Mouse (Mus musculus): ENCODE data around the gene Cox4i1. TPM values are rescaled to one million over a fixed set of nuclear protein-coding genes. Genes with fewer than 3 reads are reported as not detected.

The Cox4i1 gene
- polyA plus RNA-seq, 1 experiment: 1,270 TPM

- H3K79me2 ChIP-seq (ENCODE audit: control insufficient read depth, insufficient read depth): no peaks in the 10 kb centered on the region
- no peak for TF ChIP-seq USF1 (IDR thresholded peaks at IDR 0.05; ENCODE audit: low read depth)
- no peak for TF ChIP-seq MYOD1 (IDR thresholded peaks at IDR 0.05; ENCODE audit: control insufficient read depth, insufficient read length, low read depth)
- no peak for TF ChIP-seq MYOG (IDR thresholded peaks at IDR 0.05; ENCODE audit: control insufficient read depth, extremely low read depth, insufficient read length)
- TF ChIP-seq CTCF (IDR thresholded peaks at IDR 0.05; ENCODE audit: control insufficient read depth, insufficient read depth, insufficient read length): no peak
- TF ChIP-seq CEBPB (IDR thresholded peaks at IDR 0.05; ENCODE audit: low read depth): no peak
- no peak for TF ChIP-seq MAX (IDR thresholded peaks at IDR 0.05)
- TF ChIP-seq FOSL1 (IDR thresholded peaks at IDR 0.05; ENCODE audit: insufficient read depth, low read length, poor library complexity, severe bottlenecking): no peak
- no peak within 1 kb of the TSS for H3K4me3 ChIP-seq (ENCODE audit: insufficient read depth, poor library complexity, severe bottlenecking)
These were observed 20.5 kb upstream of the Cox4i1 start, which contains the start of gene 1190005I06Rik for GRCm38 (mm10) chr8:120647532-120647931. Gene 1190005I06Rik (minus strand): TSS chr8:120647632.

GRCm38 (mm10) chr8:120656322-120657052, 11.5 kb upstream of the Cox4i1 start:
- Histone ChIP-seq H3K36me3 (ENCODE audit: control insufficient read depth, insufficient read depth) (peaks cover 33% of the 10 kb centered on the region), H3ac (ENCODE audit: control insufficient read depth, insufficient read length, low read depth) (no peak overlapping the region), H3K79me2 (ENCODE audit: control insufficient read depth, insufficient read depth) (peaks cover 29% of the 10 kb centered on the region), H3K27me3 (ENCODE audit: control insufficient read depth, insufficient read depth, insufficient read length) (no peaks in the 10 kb centered on the region), H3K4me3 (ENCODE audit: insufficient read depth, poor library complexity, severe bottlenecking) (no peak overlapping the region), H3K79me3 (ENCODE audit: low read depth) (peaks cover 17% of the 10 kb centered on the region)
- TF ChIP-seq MYOD1 (IDR thresholded peaks at IDR 0.05; ENCODE audit: control insufficient read depth, insufficient read length, low read depth) (peak; percentile 33), FOSL1 (IDR thresholded peaks at IDR 0.05; ENCODE audit: insufficient read depth, low read length, poor library complexity, severe bottlenecking) (no peak)

More at GRCm38 (mm10) chr8:120647532-120647931, 20.5 kb upstream of the Cox4i1 start, which contains the start of gene 1190005I06Rik:
- no peak within 1 kb of the TSS for H3ac ChIP-seq (ENCODE audit: control insufficient read depth, insufficient read length, low read depth)
- no peaks in the 10 kb centered on the region for H3K27me3 ChIP-seq (ENCODE audit: control insufficient read depth, insufficient read depth, insufficient read length)
- H3K79me3 ChIP-seq (ENCODE audit: low read depth): no peaks in the 10 kb centered on the region
- peaks cover 3% of the 10 kb centered on the region for H3K36me3 ChIP-seq (ENCODE audit: control insufficient read depth, insufficient read depth)

GRCm38 (mm10) chr8:120657415-120657814, 10.6 kb upstream of the Cox4i1 start:
- Histone ChIP-seq H3K4me3 (ENCODE audit: insufficient read depth, poor library complexity, severe bottlenecking) (no peak overlapping the region), H3K79me3 (ENCODE audit: low read depth) (peaks cover 26% of the 10 kb centered on the region), H3K79me2 (ENCODE audit: control insufficient read depth, insufficient read depth) (peaks cover 38% of the 10 kb centered on the region), H3K36me3 (ENCODE audit: control insufficient read depth, insufficient read depth) (peaks cover 33% of the 10 kb centered on the region), H3ac (ENCODE audit: control insufficient read depth, insufficient read length, low read depth) (no peak overlapping the region), H3K27me3 (ENCODE audit: control insufficient read depth, insufficient read depth, insufficient read length) (no peaks in the 10 kb centered on the region)
- TF ChIP-seq USF1 (IDR thresholded peaks at IDR 0.05; ENCODE audit: low read depth) (no peak), CTCF (IDR thresholded peaks at IDR 0.05; ENCODE audit: control insufficient read depth, insufficient read depth, insufficient read length) (no peak), MAX (IDR thresholded peaks at IDR 0.05) (no peak), MYOD1 (IDR thresholded peaks at IDR 0.05; ENCODE audit: control insufficient read depth, insufficient read length, low read depth) (no peak), MYOG (IDR thresholded peaks at IDR 0.05; ENCODE audit: control insufficient read depth, extremely low read depth, insufficient read length) (no peak)

- Histone ChIP-seq H3K79me2 (ENCODE audit: control insufficient read depth, insufficient read depth) (peaks cover 98% of the 10 kb centered on the region), H3K36me3 (ENCODE audit: control insufficient read depth, insufficient read depth) (peaks cover 25% of the 10 kb centered on the region), H3K4me3 (ENCODE audit: insufficient read depth, poor library complexity, severe bottlenecking) (no peak overlapping the region), H3ac (ENCODE audit: control insufficient read depth, insufficient read length, low read depth) (no peak overlapping the region), H3K79me3 (ENCODE audit: low read depth) (peaks cover 81% of the 10 kb centered on the region), H3K27me3 (ENCODE audit: control insufficient read depth, insufficient read depth, insufficient read length) (no peaks in the 10 kb centered on the region)
- no peak for TF ChIP-seq USF1 (IDR thresholded peaks at IDR 0.05; ENCODE audit: low read depth)
- no peak for TF ChIP-seq CTCF (IDR thresholded peaks at IDR 0.05; ENCODE audit: control insufficient read depth, insufficient read depth, insufficient read length)
- no peak for TF ChIP-seq MYOD1 (IDR thresholded peaks at IDR 0.05; ENCODE audit: control insufficient read depth, insufficient read length, low read depth)
- no peak for TF ChIP-seq CEBPB (IDR thresholded peaks at IDR 0.05; ENCODE audit: low read depth)
- no peak for TF ChIP-seq FOSL1 (IDR thresholded peaks at IDR 0.05; ENCODE audit: insufficient read depth, low read length, poor library complexity, severe bottlenecking)
- no peak for TF ChIP-seq MYOG (IDR thresholded peaks at IDR 0.05; ENCODE audit: control insufficient read depth, extremely low read depth, insufficient read length)
- no peak for TF ChIP-seq MAX (IDR thresholded peaks at IDR 0.05)
These were observed 3.5 kb upstream of the Cox4i1 start for GRCm38 (mm10) chr8:120664566-120664965.

DNA sequence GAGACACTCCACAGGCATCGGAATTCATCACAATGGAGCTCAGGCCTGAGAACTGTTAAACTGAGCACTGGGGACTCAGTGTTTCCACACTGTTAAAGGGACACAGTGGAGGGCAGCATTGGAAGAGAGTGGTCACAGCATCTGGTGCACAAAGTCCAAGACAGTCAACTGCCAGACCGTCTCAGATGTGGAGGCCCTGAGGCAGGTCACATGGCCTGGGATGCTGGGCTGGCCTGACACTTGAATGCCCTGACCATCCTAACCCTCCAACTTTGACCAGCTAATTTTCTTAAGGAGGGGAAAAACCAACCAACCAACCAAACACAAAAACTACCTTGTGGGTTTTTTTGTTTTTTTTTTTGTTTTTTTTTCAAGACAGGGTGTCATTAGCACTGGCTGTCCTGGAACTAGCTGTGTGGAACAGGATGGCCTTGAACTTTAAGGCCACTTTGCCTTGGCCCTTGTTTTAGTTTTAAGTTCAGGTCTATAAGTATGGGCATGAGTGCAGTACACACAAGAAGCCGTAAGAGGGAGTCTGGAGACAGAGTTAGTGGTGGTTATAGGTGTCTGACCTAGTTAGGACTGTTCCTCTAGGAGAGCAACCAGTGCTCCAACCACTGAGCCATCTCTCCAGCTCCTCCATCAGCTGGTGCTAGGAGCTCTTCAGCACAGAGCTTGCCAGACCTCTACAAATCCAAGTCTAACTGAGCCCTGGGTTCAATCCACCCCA, 2.1 kb upstream of the Cox4i1 start:
- Histone ChIP-seq H3K36me3 (ENCODE audit: control insufficient read depth, insufficient read depth) (peaks cover 35% of the 10 kb centered on the region), H3K27me3 (ENCODE audit: control insufficient read depth, insufficient read depth, insufficient read length) (no peaks in the 10 kb centered on the region), H3ac (ENCODE audit: control insufficient read depth, insufficient read length, low read depth) (peak overlapping the region; percentile 24), H3K79me2 (ENCODE audit: control insufficient read depth, insufficient read depth) (peaks cover 98% of the 10 kb centered on the region), H3K4me3 (ENCODE audit: insufficient read depth, poor library complexity, severe bottlenecking) (no peak overlapping the region), H3K79me3 (ENCODE audit: low read depth) (peaks cover 82% of the 10 kb centered on the region)
- no peak for TF ChIP-seq USF1 (IDR thresholded peaks at IDR 0.05; ENCODE audit: low read depth)
- TF ChIP-seq MAX (IDR thresholded peaks at IDR 0.05): no peak
- TF ChIP-seq FOSL1 (IDR thresholded peaks at IDR 0.05; ENCODE audit: insufficient read depth, low read length, poor library complexity, severe bottlenecking): no peak
- TF ChIP-seq MYOG (IDR thresholded peaks at IDR 0.05; ENCODE audit: control insufficient read depth, extremely low read depth, insufficient read length): no peak
- TF ChIP-seq CEBPB (IDR thresholded peaks at IDR 0.05; ENCODE audit: low read depth): no peak
- no peak for TF ChIP-seq MYOD1 (IDR thresholded peaks at IDR 0.05; ENCODE audit: control insufficient read depth, insufficient read length, low read depth)
- TF ChIP-seq CTCF (IDR thresholded peaks at IDR 0.05; ENCODE audit: control insufficient read depth, insufficient read depth, insufficient read length): no peak

All from C2C12 (cell line).